Mouse (Mus musculus): Measurements from ENCODE around the gene Itpr1. TPM values are rescaled to one million over a fixed set of nuclear protein-coding genes. Genes with fewer than 3 reads are reported as not detected.

The Itpr1 gene
- polyA plus RNA-seq, 1 experiment from 2014 or later, result 15.0 TPM

DNA sequence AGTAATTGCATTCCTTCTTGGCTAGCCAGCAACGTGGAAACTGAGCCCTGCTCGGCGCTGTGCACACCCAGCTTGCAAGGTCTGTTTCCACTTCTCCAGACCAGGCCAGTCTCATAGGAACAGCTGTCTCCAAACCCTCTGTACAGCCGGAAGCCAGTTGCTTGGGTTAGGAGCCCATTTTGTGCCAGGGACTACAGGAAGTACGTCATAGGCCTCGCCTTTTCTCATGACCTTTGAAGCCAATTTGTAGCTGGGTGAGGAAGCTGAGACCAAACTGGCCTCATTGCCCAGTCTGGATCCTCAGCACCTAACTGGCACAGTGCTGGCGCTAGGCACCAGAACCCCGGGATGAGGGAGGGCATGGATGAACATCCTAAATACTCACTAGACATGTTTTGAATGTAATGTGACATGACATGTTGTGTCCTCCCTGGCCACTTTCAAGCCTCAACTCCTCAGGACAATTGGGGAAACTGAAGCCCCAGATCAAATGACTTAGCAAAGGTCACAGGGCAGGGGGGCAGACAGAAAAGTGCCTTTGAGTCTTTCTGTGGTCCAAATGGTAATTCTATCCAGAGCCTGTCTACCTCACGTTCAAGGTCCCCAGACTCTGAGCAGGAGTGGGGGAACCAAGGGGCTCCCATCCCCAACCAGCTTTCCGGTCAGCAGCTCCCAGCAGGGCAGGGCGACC lies 357.6 kb downstream of the Itpr1 start:
- Histone ChIP-seq H3K9me3 (ENCODE audit: control insufficient read depth, low read length) (no peaks in the 10 kb centered on the region), H3K36me3 (ENCODE audit: control insufficient read depth, insufficient read depth) (no peaks in the 10 kb centered on the region), H3K4me2 (ENCODE audit: low read length) (peak overlapping the region; percentile 52), H3K9ac (replicated peaks; ENCODE audit: low read depth, low read length) (peak overlapping the region; percentile 36), H3K27me3 (replicated peaks; ENCODE audit: control insufficient read depth, insufficient read depth, low read length) (no peaks in the 10 kb centered on the region), H3K27ac (ENCODE audit: low read length) (no peak overlapping the region), H3K4me1 (replicated peaks; ENCODE audit: control insufficient read depth, insufficient read depth, low read length) (peaks cover 6% of the 10 kb centered on the region), H3K4me3 (replicated peaks; ENCODE audit: low read length) (peak overlapping the region; percentile 37)
- 0 out of 2 replicates have a peak, but pooled peaks have one; percentile 16 for ATAC-seq
- WGBS, result 35% methylated on average over 11 of the region's 11 CpGs

DNA sequence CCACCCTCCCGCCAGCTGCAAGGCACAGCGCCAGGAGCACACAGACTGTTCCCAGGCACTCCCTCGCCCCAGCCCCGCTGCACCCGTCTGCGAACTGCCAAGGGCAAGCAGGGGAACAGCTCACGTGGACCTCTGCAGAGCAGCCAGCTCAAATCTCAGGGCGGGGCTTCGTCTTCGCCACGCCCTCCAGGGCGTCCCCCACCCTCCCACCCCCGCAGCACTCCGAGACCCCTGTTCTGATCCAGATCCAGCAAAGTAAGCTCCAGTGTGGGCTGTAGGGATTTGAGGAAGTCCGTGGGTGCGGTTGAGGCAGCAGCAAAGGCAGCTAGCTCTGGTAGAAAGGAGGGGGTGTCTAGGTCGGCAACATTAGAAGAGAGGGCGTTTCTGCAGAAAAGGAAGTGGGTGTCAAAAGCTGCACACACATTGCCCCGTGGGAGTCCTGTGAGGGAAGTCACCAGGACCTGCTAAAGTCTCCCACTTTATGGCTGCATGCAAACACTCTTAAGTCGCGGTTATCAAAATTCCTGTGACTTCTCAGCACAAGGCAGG lies 358.2 kb downstream of the Itpr1 start:
- H3K4me2 ChIP-seq (ENCODE audit: low read length), result peak overlapping the region; percentile 52
- peaks cover 6% of the 10 kb centered on the region for H3K4me1 ChIP-seq (replicated peaks; ENCODE audit: control insufficient read depth, insufficient read depth, low read length)
- no peaks in the 10 kb centered on the region for H3K36me3 ChIP-seq (ENCODE audit: control insufficient read depth, insufficient read depth)
- peak overlapping the region; percentile 36 for H3K9ac ChIP-seq (replicated peaks; ENCODE audit: low read depth, low read length)
- 3% methylated on average over 21 of the region's 21 CpGs for WGBS
- H3K27ac ChIP-seq (ENCODE audit: low read length), result no peak overlapping the region
- H3K27me3 ChIP-seq (replicated peaks; ENCODE audit: control insufficient read depth, insufficient read depth, low read length), result no peaks in the 10 kb centered on the region
- H3K4me3 ChIP-seq (replicated peaks; ENCODE audit: low read length), result peak overlapping the region; percentile 37
- H3K9me3 ChIP-seq (ENCODE audit: control insufficient read depth, low read length), result no peaks in the 10 kb centered on the region
- peak; percentile 95 for ATAC-seq

DNA sequence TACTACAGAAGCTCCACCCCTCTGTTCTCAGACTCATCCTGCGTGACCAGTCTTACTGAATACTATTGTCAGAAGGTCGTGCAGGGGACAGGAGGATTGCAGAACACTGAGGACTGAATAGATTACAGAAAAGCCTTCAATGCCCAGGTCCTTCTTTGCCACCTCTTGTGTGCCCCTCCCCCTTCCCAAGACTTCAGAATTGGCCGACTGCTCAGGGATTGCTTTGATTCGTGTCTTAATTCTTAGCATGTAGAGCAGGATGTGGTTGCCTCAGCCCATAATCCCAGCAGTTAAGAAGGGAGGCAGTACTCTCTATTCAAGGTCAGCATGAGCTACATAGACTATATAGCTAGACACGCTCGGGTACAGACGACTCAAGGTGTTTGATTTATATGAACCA lies 359.8 kb downstream of the Itpr1 start:
- Histone ChIP-seq H3K4me1 (replicated peaks; ENCODE audit: control insufficient read depth, insufficient read depth, low read length) (peaks cover 6% of the 10 kb centered on the region), H3K9me3 (ENCODE audit: control insufficient read depth, low read length) (no peaks in the 10 kb centered on the region), H3K27me3 (replicated peaks; ENCODE audit: control insufficient read depth, insufficient read depth, low read length) (no peaks in the 10 kb centered on the region), H3K9ac (replicated peaks; ENCODE audit: low read depth, low read length) (no peak overlapping the region), H3K4me3 (replicated peaks; ENCODE audit: low read length) (no peak overlapping the region), H3K27ac (ENCODE audit: low read length) (no peak overlapping the region), H3K4me2 (ENCODE audit: low read length) (no peak overlapping the region), H3K36me3 (ENCODE audit: control insufficient read depth, insufficient read depth) (no peaks in the 10 kb centered on the region)
- ATAC-seq, result no peak
- WGBS, result 51% methylated on average over 7 of the region's 7 CpGs

GRCm38 (mm10) chr6:108577056-108577455 lies 364.2 kb downstream of the Itpr1 start:
- peak; percentile 50; the same call in 1 of the 2 replicates for ATAC-seq
- no peak overlapping the region for H3K27ac ChIP-seq (ENCODE audit: low read length)
- H3K27me3 ChIP-seq (replicated peaks; ENCODE audit: control insufficient read depth, insufficient read depth, low read length), result no peaks in the 10 kb centered on the region
- H3K36me3 ChIP-seq (ENCODE audit: control insufficient read depth, insufficient read depth), result no peaks in the 10 kb centered on the region
- H3K9me3 ChIP-seq (ENCODE audit: control insufficient read depth, low read length), result no peaks in the 10 kb centered on the region
- no peak overlapping the region for H3K4me3 ChIP-seq (replicated peaks; ENCODE audit: low read length)
- H3K9ac ChIP-seq (replicated peaks; ENCODE audit: low read depth, low read length), result no peak overlapping the region
- no peak overlapping the region for H3K4me2 ChIP-seq (ENCODE audit: low read length)
- H3K4me1 ChIP-seq (replicated peaks; ENCODE audit: control insufficient read depth, insufficient read depth, low read length), result peaks cover 7% of the 10 kb centered on the region; the same call in 1 of the 2 replicates
- WGBS, result 80% methylated on average over 6 of the region's 6 CpGs

DNA sequence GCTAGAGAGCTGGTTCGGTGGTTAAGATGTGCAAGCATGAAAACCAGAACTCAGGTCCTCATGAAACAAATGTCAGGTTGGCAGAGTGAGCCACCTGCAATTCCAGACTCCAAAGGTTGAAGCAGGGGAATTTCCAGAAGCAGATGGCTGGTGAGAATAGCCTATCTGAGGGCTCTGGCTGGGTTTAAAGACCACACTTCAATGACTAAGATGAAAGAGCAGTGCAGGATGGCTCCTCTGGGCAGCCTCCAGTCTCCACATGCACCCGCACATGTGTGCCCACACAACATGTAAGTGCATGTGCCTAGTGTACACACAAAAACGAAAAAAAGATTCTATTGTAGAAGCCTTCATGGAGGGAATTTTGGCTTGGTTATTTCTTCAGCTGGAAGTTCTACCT lies 375.5 kb downstream of the Itpr1 start:
- H3K9me3 ChIP-seq (ENCODE audit: control insufficient read depth, low read length), result no peaks in the 10 kb centered on the region
- no peak overlapping the region for H3K27ac ChIP-seq (ENCODE audit: low read length)
- H3K4me2 ChIP-seq (ENCODE audit: low read length), result no peak overlapping the region
- no peak overlapping the region for H3K4me3 ChIP-seq (replicated peaks; ENCODE audit: low read length)
- no peak for ATAC-seq
- WGBS, result 92% methylated on average over 3 of the region's 3 CpGs
- no peaks in the 10 kb centered on the region for H3K27me3 ChIP-seq (replicated peaks; ENCODE audit: control insufficient read depth, insufficient read depth, low read length)
- no peak overlapping the region for H3K9ac ChIP-seq (replicated peaks; ENCODE audit: low read depth, low read length)
- H3K4me1 ChIP-seq (replicated peaks; ENCODE audit: control insufficient read depth, insufficient read depth, low read length), result peaks cover 6% of the 10 kb centered on the region; the same call in 1 of the 2 replicates
- H3K36me3 ChIP-seq (ENCODE audit: control insufficient read depth, insufficient read depth), result no peaks in the 10 kb centered on the region

DNA sequence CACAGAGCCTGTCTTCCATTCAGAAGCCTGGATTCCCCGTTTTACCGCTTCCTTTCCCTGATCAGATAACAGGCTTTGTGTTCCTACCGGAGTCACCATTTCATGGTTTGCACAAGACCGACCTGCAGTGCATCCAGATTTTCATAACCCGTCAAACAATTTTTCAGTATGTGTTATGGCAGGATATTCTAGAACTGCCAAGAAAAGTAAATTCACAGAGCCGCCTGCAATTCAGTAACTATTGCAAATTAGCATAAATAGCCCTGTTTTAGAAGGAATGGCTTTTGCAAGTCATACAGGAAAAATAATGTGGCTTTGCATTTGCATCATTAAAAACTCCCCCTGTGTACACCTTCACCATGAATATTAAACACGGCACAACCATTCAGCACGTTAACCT lies 379.3 kb downstream of the Itpr1 start:
- Histone ChIP-seq H3K9me3 (ENCODE audit: control insufficient read depth, low read length) (no peaks in the 10 kb centered on the region), H3K27me3 (replicated peaks; ENCODE audit: control insufficient read depth, insufficient read depth, low read length) (no peaks in the 10 kb centered on the region), H3K27ac (ENCODE audit: low read length) (0 out of 2 replicates have a peak overlapping the region, but pooled peaks have one; percentile 3), H3K9ac (replicated peaks; ENCODE audit: low read depth, low read length) (no peak overlapping the region), H3K4me1 (replicated peaks; ENCODE audit: control insufficient read depth, insufficient read depth, low read length) (peaks cover 6% of the 10 kb centered on the region; the same call in 1 of the 2 replicates), H3K4me2 (ENCODE audit: low read length) (no peak overlapping the region), H3K36me3 (ENCODE audit: control insufficient read depth, insufficient read depth) (no peaks in the 10 kb centered on the region), H3K4me3 (replicated peaks; ENCODE audit: low read length) (no peak overlapping the region)
- 49% methylated on average over 8 of the region's 8 CpGs for WGBS
- ATAC-seq, result peak; percentile 53

DNA sequence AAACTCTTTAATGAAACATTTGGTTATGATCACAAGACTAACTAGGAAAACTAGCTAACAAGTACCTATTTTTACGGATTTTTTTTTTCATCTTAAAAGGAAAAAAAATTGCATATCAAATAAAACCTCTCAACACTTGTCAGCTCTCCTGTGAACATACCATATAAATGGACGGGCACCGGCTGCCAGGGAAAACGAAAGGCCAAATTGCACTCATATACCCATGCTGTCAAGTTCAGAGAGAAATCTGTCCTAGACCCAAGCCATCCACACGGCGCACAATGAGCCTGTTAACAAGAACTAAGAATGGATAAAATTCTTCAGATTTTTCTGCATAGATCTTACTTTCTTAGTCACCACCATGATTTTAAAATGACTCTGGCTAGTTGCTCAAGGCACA lies 379.7 kb downstream of the Itpr1 start:
- 48% methylated on average over 6 of the region's 6 CpGs for WGBS
- H3K4me3 ChIP-seq (replicated peaks; ENCODE audit: low read length), result no peak overlapping the region
- H3K27me3 ChIP-seq (replicated peaks; ENCODE audit: control insufficient read depth, insufficient read depth, low read length), result no peaks in the 10 kb centered on the region
- ATAC-seq, result peak; percentile 89
- H3K27ac ChIP-seq (ENCODE audit: low read length), result no peak overlapping the region
- no peaks in the 10 kb centered on the region for H3K36me3 ChIP-seq (ENCODE audit: control insufficient read depth, insufficient read depth)
- no peaks in the 10 kb centered on the region for H3K9me3 ChIP-seq (ENCODE audit: control insufficient read depth, low read length)
- no peak overlapping the region for H3K9ac ChIP-seq (replicated peaks; ENCODE audit: low read depth, low read length)
- H3K4me1 ChIP-seq (replicated peaks; ENCODE audit: control insufficient read depth, insufficient read depth, low read length), result peaks cover 6% of the 10 kb centered on the region; the same call in 1 of the 2 replicates
- H3K4me2 ChIP-seq (ENCODE audit: low read length), result no peak overlapping the region

GRCm38 (mm10) chr6:108594171-108594841 lies 381.4 kb downstream of the Itpr1 start:
- Histone ChIP-seq H3K36me3 (ENCODE audit: control insufficient read depth, insufficient read depth) (no peaks in the 10 kb centered on the region), H3K27me3 (replicated peaks; ENCODE audit: control insufficient read depth, insufficient read depth, low read length) (no peaks in the 10 kb centered on the region), H3K4me1 (replicated peaks; ENCODE audit: control insufficient read depth, insufficient read depth, low read length) (peaks cover 6% of the 10 kb centered on the region; the same call in 1 of the 2 replicates), H3K4me3 (replicated peaks; ENCODE audit: low read length) (no peak overlapping the region), H3K27ac (ENCODE audit: low read length) (no peak overlapping the region), H3K9ac (replicated peaks; ENCODE audit: low read depth, low read length) (no peak overlapping the region), H3K9me3 (ENCODE audit: control insufficient read depth, low read length) (no peaks in the 10 kb centered on the region), H3K4me2 (ENCODE audit: low read length) (no peak overlapping the region)
- no peak for ATAC-seq
- WGBS, result 78% methylated on average over 5 of the region's 5 CpGs

DNA sequence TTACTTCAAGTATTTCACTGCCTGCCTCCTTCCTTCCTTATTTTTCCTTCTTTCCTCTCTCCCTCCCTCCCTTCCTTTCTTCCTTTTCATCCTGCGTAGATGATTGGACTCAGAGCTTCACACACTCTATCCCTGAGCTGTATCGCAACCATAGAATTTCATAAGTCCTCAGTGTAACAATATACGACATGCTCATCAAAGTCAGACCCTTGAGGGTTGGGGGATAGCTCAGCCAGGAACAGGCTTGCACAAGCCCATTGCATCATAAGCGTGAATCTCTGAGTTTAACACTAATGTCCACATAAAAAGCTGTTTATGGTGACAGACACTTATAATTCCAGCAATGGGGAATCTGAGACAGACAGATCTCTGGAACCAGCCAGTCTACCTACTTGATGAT lies 385.8 kb downstream of the Itpr1 start:
- no peak overlapping the region for H3K4me2 ChIP-seq (ENCODE audit: low read length)
- H3K27ac ChIP-seq (ENCODE audit: low read length), result no peak overlapping the region
- no peak for ATAC-seq
- H3K9me3 ChIP-seq (ENCODE audit: control insufficient read depth, low read length), result no peaks in the 10 kb centered on the region
- H3K4me1 ChIP-seq (replicated peaks; ENCODE audit: control insufficient read depth, insufficient read depth, low read length), result no peaks in the 10 kb centered on the region
- no peak overlapping the region for H3K4me3 ChIP-seq (replicated peaks; ENCODE audit: low read length)
- H3K9ac ChIP-seq (replicated peaks; ENCODE audit: low read depth, low read length), result no peak overlapping the region
- H3K36me3 ChIP-seq (ENCODE audit: control insufficient read depth, insufficient read depth), result no peaks in the 10 kb centered on the region
- no peaks in the 10 kb centered on the region for H3K27me3 ChIP-seq (replicated peaks; ENCODE audit: control insufficient read depth, insufficient read depth, low read length)
- WGBS, result 91% methylated on average over 4 of the region's 4 CpGs
